Mouse (Mus musculus): ENCODE results near the gene Axl.

The Axl gene

DNA sequence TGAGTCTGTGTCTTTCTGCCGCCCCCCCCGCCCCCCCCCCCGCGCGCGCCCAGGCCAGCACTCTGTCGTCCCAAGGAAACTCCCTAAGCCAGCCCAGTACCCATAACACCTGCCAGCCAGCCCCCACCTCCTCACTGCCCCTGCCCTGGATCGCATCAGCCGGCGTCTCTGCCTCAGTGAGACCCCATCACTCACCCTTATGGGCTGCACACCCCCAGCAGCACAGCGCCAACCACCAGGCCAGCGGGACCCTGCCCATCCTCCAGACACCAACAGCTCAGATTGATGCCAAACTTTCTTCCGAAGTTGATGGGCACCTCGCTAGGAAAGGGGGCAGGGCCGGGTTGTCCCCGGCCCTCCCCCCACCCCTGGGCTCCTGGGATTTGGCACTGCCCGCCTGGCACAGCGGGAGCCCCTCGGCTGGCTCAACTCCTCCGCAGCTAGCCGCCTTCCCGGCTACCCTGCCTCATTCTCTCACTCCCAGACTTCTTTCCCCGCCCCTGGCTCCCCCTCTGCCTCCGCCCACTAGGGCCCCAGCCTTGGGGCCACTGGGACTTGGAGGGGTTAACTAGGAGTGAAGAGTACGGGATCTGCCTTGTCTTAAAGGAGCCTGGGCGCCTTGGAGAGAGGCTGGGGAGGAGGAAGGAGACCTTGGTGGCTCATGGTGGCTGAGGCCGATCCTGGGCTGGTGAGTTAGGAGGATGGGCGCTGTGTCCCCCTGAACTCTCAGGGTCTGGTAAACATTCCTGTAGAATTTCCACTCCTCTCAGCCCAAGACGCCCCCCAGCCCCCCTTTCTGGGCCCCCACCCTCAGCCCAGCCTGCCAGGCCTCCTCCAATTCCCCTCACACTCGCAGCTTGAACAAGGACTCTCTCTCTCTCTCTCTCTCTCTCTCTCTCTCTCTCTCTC is at the start of gene Axl:
Axl (minus strand) TSS at position 486 of the 909 bp plus-strand sequence.
- DNase-seq = peak; percentile 76

DNA sequence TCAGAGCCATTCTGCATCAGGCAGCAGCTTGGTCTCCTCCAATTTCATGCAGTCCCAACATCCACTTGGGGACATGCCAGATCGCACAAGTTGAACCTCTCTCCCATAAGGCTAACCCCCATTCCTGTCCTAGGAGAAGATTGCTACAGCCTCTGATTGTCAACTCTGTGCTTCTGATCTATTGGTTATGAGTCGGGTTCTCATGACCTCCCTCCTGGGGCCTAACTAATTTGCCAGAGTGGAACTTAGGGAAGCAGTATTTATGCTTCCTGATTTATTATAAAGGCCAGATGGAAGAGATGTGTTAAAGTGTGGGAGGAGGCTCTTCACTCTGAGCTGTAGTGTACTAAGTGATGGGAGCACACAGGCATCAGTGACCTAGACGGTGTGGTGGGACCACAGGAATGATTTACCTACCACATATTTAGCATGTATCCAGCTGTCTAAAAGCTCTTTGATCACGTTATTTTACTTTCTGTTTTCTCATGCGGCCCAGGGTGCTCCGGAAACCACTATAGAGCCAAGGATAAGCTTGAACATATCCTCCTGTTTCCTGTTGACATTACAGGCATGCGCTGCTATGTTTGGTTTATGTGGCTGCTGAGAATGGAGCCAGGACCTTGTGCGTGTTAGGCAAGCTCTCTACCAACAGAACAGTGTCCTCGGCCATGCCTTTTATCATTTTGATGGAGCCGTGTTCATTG is 46.8 kb upstream of the Axl start:
- DNase-seq = peak; percentile 73

DNA sequence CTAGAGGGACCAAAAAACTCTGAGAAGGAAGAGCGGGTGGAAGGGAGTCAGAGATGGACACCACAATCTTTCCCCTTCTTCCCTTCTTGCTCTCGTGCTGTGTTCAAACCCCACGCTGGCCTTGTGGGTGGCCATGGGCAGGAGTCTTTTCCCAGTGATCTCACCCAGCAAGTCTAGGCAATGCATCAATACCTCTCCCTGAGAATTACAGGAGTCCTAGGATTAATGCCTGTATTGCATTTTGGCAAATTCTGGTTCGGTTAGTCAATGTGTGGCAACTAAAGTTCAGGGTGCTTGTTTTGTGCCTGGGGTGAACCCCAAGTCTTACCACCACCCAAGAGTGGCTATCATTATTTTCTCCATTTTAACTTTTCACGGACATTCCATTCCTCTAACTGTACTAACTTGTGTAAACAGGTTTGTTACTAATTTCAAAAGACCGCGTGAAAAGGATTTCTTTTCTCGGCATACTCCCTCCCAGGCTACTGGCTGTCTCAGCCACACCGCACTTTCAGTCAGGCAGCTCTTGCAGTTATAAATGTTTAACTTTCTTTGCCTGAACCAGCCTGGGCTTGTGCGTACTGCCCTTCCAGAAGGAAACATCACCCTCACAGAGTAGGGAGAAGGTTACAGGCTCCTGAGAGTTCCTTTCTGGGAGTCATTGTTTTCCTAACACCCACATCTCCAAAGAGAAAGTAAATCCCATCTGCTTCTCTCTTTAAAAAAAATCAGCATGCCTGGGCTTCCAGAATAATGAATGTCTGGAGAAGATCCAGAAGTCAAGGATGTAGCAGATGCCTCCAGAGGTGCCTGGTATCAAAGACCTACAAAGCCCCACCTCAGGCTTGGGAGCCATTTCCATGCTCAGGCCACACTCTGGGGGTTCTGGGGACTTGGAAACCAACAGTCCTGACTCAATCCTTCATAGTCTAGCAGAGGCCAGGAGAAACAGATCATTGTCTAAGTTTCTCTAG is 43.3 kb upstream of the Axl start:
- peak; percentile 82 for DNase-seq

DNA sequence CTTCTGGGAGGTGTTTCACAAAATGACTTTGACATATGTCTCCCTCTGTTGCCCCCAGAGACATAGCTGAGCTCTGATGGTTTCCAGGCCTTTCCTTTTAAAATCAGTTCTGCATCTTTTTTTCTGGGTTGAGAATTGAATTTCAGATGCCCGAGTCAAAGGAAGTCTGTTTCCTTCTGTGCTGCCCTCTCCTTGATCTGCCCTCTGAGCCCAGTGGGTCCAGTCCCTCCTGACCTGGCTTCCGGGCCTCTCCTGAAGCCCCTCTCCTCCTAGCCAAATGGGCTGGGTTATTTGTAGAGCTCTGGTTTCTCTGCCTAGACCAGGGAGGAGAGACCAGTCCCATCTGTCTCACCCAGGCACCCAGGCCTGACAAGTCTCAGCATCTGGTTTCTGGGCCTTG is 41.7 kb upstream of the Axl start:
- DNase-seq = no peak

DNA sequence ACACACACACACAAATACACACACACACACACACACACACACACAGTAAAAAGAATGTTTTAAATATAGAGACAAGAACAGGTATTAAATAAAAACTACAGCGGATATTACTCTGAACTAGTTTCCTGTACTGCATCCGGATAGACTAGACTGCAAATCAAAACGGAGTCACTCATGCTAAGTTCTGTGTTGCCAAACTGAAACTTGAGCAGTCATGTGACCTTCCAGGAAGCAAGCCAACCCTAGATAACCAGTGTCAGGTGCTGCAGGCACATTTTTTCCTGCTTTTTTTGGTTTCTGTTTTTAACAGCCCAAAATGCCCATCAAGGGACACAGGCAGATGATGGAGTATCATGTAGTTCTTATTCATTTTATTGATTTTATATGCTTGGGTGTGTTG is 38.7 kb upstream of the Axl start:
- DNase-seq = peak; percentile 85

DNA sequence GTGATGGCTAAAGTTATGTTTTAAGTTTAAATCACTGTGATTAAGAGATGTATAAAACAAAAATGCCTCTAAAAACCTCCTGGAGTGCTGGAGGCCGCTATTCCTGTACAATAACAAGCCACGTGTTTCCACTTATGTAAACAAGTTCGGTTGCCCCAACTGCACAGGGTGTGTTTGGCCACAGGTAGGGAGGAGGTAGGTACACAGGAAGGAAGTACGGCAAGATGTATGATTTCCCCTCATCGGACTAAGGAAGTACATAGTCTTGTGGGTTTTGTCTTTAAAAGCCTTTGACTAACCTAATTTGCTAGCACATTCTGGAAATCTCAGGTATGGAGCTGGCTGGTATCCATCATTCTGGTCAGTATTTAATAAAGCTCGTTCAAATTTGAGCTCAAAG is 37.5 kb upstream of the Axl start:
- no peak for DNase-seq

DNA sequence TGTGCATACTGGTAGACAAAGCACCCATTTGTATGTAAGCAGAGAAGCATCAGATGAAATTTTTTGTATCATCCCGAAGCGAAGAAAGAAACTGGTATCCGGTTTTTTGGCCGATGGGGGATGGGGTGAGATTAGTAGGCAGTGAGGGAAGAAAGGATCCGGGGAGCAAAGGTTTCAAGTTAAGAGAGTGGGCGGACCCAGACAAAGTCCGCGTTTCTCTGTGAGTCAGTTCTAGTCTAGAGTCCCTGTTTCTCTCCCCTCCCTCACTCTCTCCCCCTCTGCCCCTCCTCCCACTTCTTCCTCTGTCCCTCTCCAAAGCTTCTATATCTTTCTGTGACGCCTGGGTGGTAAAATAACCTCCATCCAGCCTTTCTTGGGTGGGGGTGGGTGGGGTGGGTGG is 36.5 kb upstream of the Axl start:
- peak; percentile 68 for DNase-seq

DNA sequence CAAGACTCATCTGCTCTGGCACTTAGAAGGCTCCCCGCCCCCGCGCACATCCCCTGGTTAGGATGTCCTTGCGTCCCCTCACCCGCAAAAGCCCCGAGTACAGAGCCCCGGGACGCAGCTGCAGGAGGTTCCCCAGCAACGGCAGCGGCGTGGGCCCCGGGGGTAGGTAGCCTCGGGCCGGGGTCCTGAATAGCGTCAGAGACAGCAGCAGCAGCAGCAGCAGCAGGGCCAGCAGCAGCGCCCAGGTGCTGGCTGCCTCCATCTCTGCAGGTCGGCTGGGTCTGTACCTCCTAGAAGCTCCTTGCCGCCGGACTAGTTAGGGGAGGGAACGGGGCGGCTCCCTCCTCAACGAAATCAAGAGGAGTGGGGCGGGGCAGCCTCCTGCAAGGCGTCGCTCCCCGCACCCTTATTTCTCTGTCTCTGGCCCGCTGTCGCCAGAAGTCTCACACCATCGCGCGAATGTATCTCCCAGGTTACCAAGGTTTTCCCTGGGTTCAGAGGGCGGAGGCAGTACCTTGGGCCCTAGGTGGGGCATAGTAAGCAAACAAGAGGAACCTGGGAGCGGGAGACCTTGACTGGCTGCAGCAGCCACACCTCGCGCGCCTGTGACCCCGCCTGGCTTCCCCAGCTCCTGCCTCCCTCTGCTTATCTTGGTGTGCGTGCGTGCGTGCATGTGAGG is 27.9 kb upstream of the Axl start, which contains the start of gene Cyp2s1:
Cyp2s1 (minus strand) TSS at position 673 of the 679 bp plus-strand sequence.
- DNase-seq = peak; percentile 73

DNA sequence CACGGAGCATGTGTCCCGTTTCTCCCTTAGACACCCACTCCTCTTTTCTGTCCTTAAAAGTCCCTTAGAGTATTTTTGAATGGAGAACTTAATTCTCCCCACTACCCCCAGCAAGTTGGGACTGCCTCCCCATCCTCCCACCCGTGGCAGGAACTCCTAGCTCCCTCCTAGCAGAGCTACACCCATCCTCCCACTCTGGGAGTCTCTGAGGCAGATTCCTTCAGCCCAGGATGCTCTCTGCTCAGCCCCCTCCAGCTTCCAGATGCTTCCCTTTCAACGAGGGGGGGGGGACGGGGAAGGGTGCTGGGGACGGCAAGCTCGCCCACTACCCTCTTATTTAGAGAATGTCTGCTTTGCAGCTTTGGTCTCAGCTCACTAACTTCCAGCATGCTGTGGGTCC is 27.1 kb upstream of the Axl start:
- no peak for DNase-seq

DNA sequence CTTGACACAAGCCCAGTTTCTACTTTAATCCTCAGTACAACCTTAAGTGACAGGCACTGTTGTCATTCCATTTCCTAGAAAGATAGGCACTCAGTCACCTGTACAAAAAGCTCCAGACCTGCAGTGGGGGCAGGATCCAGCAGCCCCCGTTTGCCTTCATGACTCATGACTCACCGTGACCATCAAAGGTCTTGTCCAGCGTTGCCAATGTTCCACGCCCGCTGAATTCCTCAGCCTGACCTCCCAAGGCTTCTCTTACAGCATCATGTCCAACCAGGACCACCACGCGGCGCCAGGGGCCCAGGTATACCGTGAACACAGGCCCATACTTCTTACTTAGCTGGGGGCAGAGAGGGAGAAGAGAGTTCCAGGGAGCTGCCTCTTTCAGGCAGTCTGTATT is 26.2 kb upstream of the Axl start:
- DNase-seq = no peak

DNA sequence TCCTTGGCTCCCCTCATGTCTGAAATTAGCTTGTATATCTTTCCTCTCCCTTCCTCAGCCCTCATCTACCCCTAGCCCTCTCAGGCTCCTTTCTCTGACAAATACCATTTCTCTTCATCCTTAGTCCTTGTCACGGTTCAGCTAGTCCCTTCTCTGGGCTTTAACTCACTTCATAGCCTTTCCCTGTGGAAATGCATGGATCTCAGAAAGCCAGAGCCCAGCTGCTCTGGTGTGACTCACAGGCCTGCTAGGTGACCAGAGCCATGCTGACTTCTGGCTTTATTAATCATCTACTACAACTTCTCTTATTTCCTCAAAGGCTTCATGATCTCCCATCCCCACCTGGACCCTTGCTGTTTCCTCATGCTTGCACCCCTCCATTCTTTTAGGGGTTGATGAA is 23.7 kb upstream of the Axl start:
- no peak for DNase-seq

DNA sequence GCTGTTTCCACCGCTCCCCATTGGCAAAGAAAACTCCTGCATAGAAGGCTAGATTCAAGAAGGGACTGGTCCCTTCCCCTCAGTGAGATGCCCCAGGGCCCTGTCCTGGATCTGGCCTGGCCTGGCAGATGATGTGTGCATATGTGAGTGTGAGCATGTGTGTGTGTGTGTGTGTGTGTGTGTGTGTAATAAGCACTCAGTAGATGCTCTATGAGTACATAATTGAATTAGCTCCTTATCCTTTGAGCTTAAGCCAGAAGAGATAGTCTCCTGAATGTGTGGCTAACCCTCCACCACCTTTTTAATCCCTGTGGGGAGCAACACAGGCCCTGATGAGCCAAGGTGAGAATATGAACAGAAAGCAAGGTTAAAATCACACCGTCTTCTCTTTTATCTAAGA is 23.2 kb upstream of the Axl start:
- DNase-seq = no peak

DNA sequence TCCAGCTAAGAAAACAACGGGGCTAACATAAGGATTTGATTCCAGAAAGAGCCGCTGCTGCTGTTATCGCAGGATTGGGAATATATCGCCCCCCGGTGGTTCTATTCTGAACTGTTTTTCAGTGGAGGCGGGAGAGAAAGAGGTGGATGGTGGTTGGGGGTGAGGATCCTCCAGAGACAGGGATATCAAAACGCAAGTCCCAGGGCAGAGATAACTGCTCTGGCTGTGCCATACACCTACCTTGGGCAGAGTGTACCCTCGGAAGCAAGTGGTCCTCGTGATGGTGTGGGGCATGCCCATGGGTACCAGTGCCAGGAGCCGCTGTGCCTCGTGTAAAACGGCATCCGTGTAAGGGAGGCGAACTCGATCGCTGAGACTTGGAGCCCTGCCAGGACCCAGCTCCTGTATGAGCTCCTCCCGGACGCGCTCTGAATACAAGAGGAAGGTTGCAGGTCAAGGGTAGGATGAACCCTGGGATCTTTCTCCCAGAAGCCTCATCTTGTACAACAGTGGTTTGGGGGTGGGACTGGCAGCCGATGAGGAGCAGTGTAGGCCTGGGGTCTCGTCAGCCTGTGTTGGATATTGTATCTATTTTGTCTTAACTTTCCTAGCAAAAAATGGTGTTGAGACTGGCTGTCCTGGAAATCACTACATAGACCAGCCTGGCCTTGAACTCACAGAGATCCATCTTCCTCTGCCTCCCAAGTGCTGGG is 17.3 kb upstream of the Axl start:
- peak; percentile 85 for DNase-seq

DNA sequence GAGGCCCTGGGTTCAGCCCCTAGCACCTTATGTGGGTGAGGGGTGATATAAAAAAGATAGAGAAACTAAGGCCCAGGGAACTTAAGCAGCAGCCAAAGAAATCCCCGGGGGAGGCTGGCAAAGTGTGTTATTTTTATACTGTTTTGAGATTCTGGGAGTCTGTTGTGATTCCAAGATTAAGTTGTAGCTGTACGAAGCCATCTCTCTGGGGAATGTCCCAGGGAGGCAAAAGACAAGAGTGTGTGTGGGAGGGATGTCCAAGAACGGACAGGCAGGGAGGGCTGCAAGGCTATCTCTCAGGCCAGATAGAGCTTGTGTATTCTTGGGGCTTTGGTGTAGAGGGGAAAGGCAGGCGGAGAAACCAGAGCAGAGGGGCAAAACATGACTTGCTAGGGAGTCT is 16.3 kb upstream of the Axl start:
- no peak for DNase-seq

DNA sequence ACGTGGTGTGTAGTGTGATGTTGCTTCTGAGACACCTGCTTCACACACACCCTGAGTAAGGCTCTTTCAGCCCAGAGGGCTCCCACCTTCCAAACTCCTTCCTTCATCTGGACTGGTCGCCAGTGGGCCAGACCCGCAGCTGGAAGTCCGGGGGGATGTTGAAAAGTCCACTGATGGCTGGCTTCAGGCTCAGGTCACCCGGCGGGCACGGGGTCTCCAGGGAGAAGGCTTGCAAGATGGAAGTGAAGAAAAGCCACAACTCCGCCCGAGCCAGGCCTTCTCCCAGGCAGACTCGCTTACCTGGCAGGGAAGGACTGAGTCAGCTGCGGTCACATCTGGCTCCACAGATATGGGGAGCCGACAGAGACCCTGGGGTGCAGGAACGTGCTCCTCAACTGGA is 15.0 kb upstream of the Axl start:
- no peak for DNase-seq

DNA sequence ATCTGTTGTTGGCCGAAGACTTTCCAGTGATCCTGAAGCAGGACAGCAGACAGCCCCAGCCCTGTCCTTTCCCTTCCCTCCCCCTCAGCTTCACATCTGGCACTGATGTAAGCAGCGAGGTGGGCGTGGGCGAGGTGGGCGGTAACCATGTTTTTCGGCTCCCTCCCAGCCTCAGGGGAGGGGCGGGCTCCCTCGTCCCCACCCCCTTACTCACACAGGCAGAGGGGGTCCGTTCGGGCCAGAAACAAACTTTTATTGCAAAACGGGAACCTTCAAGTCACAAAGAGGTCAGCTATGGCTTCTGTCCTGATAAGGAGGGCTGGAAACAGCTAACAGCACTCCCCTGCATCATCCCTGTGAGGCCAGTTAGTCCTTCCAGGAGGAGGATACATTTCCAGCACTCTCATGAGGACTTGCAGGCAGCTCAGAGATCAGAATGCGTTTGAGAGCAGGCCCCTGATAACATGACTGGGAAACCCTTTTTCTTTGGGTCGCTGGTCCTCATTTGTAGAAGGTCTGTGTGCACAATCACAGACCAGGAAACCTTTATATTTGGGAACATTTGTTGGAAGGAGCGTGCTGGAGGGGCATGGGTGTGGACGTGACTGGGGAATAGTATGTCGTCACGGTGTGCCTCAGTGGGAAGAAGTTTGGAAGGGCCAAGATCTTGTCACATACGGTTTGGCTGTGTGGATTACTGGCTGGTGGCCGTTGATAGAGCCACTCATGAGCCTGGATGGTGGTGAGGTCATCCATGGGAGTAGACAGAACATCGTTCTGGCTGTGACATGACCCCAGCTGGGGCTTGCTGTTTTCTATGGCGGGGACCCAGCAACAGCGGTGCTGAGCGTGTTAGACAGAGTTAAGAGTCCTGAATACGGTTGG is 14.0 kb upstream of the Axl start:
- peak; percentile 81 for DNase-seq

DNA sequence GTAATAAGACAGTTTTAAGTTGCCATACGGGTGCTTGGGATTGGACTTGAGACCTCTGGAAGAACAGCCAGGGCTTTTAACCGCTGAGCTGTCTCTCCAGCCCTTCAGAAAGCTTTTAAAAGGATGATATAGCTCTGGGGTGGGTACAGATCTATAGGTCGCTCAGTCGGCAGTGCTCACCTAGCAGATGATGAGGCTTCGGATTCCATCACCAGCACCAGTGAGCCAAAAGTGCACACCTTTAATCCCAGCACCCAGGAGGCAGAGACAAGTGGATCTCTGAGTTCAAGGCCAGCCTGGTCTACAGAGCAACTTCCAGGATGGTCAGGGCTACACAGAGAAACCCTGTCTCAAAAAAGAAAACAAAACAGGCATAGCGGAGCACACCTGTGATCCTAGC is 12.5 kb upstream of the Axl start:
- no peak for DNase-seq

DNA sequence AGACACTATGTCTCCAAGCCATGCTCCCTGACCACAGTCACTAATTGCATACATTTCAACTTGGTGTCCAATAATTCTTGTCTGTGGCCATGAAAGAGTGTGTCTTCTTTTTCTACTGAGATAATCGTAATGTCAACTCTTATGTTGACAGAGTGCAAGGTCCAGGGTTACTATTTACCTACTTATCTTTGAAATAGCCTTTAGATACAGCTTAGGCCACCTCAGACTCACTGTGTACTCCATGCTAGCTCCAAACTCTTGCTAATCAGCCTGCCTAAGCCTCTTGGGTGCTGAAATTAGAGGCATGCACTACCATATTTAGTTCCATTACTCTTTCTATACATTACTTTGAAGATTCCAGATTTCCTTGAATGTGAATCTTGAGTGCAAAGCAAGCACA is 10.9 kb upstream of the Axl start:
- no peak for DNase-seq

DNA sequence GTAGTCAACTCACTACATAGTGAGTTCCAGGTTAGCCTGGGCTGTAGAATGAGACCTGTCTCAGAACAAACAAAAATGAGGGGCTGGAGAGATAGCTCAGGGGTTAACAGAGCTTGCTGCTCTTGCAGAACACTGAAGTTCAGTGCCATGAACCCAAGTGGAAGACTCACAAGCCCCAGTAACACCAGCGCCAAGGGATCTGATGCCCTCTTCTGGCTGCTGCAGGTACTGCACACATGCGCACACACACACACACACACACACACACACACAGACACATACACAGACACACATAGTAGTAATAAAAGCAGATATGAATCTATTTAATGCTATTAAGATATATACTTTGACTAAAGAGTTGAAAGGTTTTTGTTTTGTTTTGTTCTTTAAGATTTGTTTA is 10.0 kb upstream of the Axl start:
- no peak for DNase-seq

DNA sequence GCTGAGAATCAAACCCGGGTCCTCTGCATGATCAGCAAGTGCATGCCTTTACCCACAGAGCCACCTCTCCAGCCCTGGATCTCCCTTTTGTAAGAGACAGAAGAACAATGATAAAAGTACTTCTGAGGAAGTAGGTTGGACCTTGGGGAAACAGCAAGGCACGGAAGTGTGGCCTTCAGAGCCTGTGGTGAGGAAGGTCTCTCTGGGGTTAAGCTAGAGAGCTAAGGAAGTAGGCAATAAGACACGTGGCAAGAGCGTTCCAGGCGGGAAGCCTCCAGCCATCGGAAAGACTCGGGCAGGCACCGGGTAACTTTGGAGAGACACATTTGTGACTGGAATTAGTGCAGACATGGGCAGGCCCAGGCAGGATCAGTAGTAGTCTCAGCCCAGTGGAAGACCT is 6.3 kb upstream of the Axl start:
- no peak for DNase-seq

DNA sequence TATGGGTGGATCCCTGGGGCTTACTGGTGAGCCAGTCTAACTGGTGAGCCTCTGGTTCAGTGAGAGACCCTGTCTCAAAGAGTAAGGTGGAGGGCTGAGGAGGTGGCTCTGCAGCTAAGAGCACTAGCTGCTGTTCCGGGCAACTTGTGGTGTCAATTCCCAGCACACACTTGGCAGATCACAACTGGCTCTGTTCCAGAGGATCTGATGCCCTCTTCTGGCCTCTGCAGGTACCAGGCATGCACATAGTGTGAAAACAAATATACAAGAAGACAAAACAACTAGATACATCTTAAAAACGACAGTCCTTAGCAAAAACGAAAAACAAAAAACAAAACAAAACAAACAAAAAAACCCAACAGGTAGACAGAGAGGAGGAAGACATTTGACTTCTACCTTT is 5.2 kb upstream of the Axl start:
- DNase-seq = peak; percentile 52
